Mouse (Mus musculus) embryonic facial prominence, embryonic 11.5 days (tissue): Measurements from ENCODE around the gene Ccdc62. TPM values are rescaled to one million over a fixed set of nuclear protein-coding genes. Genes with fewer than 3 reads are reported as not detected.

Experiments
- ATAC-seq: fragments of 200-750 bp; cut with Nextera tagmentation; replicated peaks from 2 replicates; pipeline ENCODE4 v1.8.0; 2017; ENCODE audit warnings: low read depth; ENCODE audit not compliant: insufficient number of reproducible peaks, low FRiP score, low TSS enrichment
- DNase-seq: peaks from one replicate; pipeline ENCODE4 v3.0.0-alpha.2; 2015; ENCODE audit warnings: low spot score
- H3K27ac ChIP-seq: fragments of 300-500 bp; sonication (generic); replicated peaks from 2 replicates; pipeline ENCODE4 v1.5.1; 2014; ENCODE audit warnings: mild to moderate bottlenecking, low read depth, low read length, control low read depth
- H3K27me3 ChIP-seq: fragments of 300-500 bp; sonication (generic); 2 replicates; pipeline ENCODE4 v1.6.1; 2014; ENCODE audit warnings: mild to moderate bottlenecking, low read length, moderate library complexity, mixed read lengths; ENCODE audit not compliant: control insufficient read depth, insufficient read depth
- H3K36me3 ChIP-seq: fragments of 300-500 bp; sonication (generic); replicated peaks from 2 replicates; pipeline ENCODE4 v1.6.1; 2014; ENCODE audit warnings: low read depth, mild to moderate bottlenecking, low read length, moderate library complexity, mixed read lengths; ENCODE audit not compliant: control insufficient read depth, insufficient read depth
- H3K4me1 ChIP-seq: fragments of 300-500 bp; sonication (generic); 2 replicates; pipeline ENCODE4 v1.6.1; 2014; ENCODE audit warnings: low read length, mixed read lengths; ENCODE audit not compliant: control insufficient read depth, insufficient read depth
- H3K4me2 ChIP-seq: fragments of 300-500 bp; sonication (generic); 2 replicates; pipeline ENCODE4 v1.6.1; 2014; ENCODE audit warnings: low read depth, mild to moderate bottlenecking, control low read depth, low read length, moderate library complexity
- H3K4me3 ChIP-seq: fragments of 300-500 bp; sonication (generic); 2 replicates; pipeline ENCODE4 v1.5.1; 2014; ENCODE audit warnings: low read depth, low read length, control low read depth
- H3K9ac ChIP-seq: fragments of 300-500 bp; sonication (generic); replicated peaks from 2 replicates; pipeline ENCODE4 v1.6.1; 2014; ENCODE audit warnings: mild to moderate bottlenecking, control low read depth, low read length
- H3K9me3 ChIP-seq: fragments of 300-500 bp; sonication (generic); replicated peaks from 2 replicates; pipeline ENCODE4 v1.6.1; 2016; ENCODE audit warnings: mild to moderate bottlenecking, low read length, inconsistent platforms, mixed read lengths; ENCODE audit not compliant: control insufficient read depth
- WGBS: fragments of 180-500 bp; shearing (Covaris S2); extraction: QIAGEN DNeasy Blood & Tissue Kit; methylation state at CpG from one replicate; pipeline ENCODE4 v1.1.7; 2014; 5-methylcytosine and 5-hydroxymethylcytosine counted together
- polyA plus RNA-seq: library from polyadenylated mRNA; unstranded; fragments of >200 nt; fragmentation: Nextera tagmentation; extraction: Ambion mirVana; gene quantifications from 2 replicates; pipeline ENCODE4 v1.2.1, GENCODE M21; 2014

The Ccdc62 gene
- 3.5 and 5.4 TPM in 2 replicates for polyA plus RNA-seq

GRCm38 (mm10) chr5:123930508-123930989 is at the start of gene Ccdc62:
Gene Ccdc62, plus strand, starts transcription at chr5:123930679.
- ATAC-seq (peak; percentile 92), DNase-seq (peak; percentile 98)
- Histone ChIP-seq H3K9me3 (no peaks in the 10 kb centered on the region), H3K27ac (peak within 1 kb of the TSS; percentile 31; the same call in 1 of the 2 replicates), H3K27me3 (no peaks in the 10 kb centered on the region), H3K4me3 (peak within 1 kb of the TSS; percentile 75), H3K4me1 (no peaks in the 10 kb centered on the region), H3K4me2 (peak within 1 kb of the TSS; percentile 67), H3K9ac (peak within 1 kb of the TSS; percentile 97), H3K36me3 (no peaks in the 10 kb centered on the region)
- under 1% methylated on average over 56 of the region's 56 CpGs for WGBS

GRCm38 (mm10) chr5:123880778-123881177 is 49.7 kb upstream of the Ccdc62 start:
- no peak for ATAC-seq
- H3K36me3 ChIP-seq = no peaks in the 10 kb centered on the region
- no peaks in the 10 kb centered on the region for H3K9me3 ChIP-seq
- H3K4me3 ChIP-seq = no peak overlapping the region
- H3K27ac ChIP-seq = no peak overlapping the region
- H3K4me2 ChIP-seq = no peak overlapping the region
- H3K9ac ChIP-seq = no peak overlapping the region
- 77% methylated on average over 14 of the region's 14 CpGs for WGBS
- no peak for DNase-seq
- no peaks in the 10 kb centered on the region for H3K27me3 ChIP-seq
- H3K4me1 ChIP-seq = peaks cover 3% of the 10 kb centered on the region

GRCm38 (mm10) chr5:123883891-123884290 is 46.6 kb upstream of the Ccdc62 start:
- Histone ChIP-seq H3K9ac (no peak overlapping the region), H3K27ac (no peak overlapping the region), H3K4me1 (peaks cover 3% of the 10 kb centered on the region), H3K36me3 (no peaks in the 10 kb centered on the region), H3K9me3 (no peaks in the 10 kb centered on the region), H3K4me2 (no peak overlapping the region), H3K27me3 (no peaks in the 10 kb centered on the region), H3K4me3 (no peak overlapping the region)
- WGBS = 75% methylated on average over 7 of the region's 7 CpGs
- no peak for ATAC-seq
- no peak for DNase-seq

GRCm38 (mm10) chr5:123884332-123884731 is 46.1 kb upstream of the Ccdc62 start:
- Histone ChIP-seq H3K36me3 (no peaks in the 10 kb centered on the region), H3K4me1 (peaks cover 3% of the 10 kb centered on the region), H3K4me2 (no peak overlapping the region), H3K9ac (no peak overlapping the region), H3K9me3 (no peaks in the 10 kb centered on the region), H3K27me3 (no peaks in the 10 kb centered on the region), H3K27ac (no peak overlapping the region), H3K4me3 (no peak overlapping the region)
- ATAC-seq (no peak), DNase-seq (no peak)
- WGBS = 87% methylated on average over 10 of the region's 10 CpGs

- H3K27me3 ChIP-seq = no peaks in the 10 kb centered on the region
- no peaks in the 10 kb centered on the region for H3K36me3 ChIP-seq
- H3K4me1 ChIP-seq = no peaks in the 10 kb centered on the region
- 71% methylated on average over 3 of the region's 3 CpGs for WGBS
- H3K4me2 ChIP-seq = no peak overlapping the region
- ATAC-seq (no peak), DNase-seq (no peak)
- no peak overlapping the region for H3K9ac ChIP-seq
- H3K9me3 ChIP-seq = no peaks in the 10 kb centered on the region
- no peak overlapping the region for H3K27ac ChIP-seq
- no peak overlapping the region for H3K4me3 ChIP-seq
Measured at GRCm38 (mm10) chr5:123886365-123886764, 44.1 kb upstream of the Ccdc62 start.

- WGBS = 74% methylated on average over 2 of the region's 2 CpGs
- DNase-seq (no peak), ATAC-seq (no peak)
- Histone ChIP-seq H3K9ac (no peak overlapping the region), H3K36me3 (no peaks in the 10 kb centered on the region), H3K27me3 (no peaks in the 10 kb centered on the region), H3K4me2 (no peak overlapping the region), H3K9me3 (no peaks in the 10 kb centered on the region), H3K27ac (no peak overlapping the region), H3K4me1 (no peaks in the 10 kb centered on the region), H3K4me3 (no peak overlapping the region)
Measured at GRCm38 (mm10) chr5:123890312-123890711, 40.2 kb upstream of the Ccdc62 start.

- no peaks in the 10 kb centered on the region for H3K27me3 ChIP-seq
- no peak overlapping the region for H3K9ac ChIP-seq
- no peak overlapping the region for H3K4me3 ChIP-seq
- no peak overlapping the region for H3K27ac ChIP-seq
- no peak for DNase-seq
- H3K36me3 ChIP-seq = no peaks in the 10 kb centered on the region
- no peak overlapping the region for H3K4me2 ChIP-seq
- no peak for ATAC-seq
- WGBS = 68% methylated on average over 5 of the region's 5 CpGs
- no peaks in the 10 kb centered on the region for H3K4me1 ChIP-seq
- no peaks in the 10 kb centered on the region for H3K9me3 ChIP-seq
Measured at GRCm38 (mm10) chr5:123890987-123891386, 39.5 kb upstream of the Ccdc62 start.

- ATAC-seq (no peak), DNase-seq (peak; percentile 48)
- H3K36me3 ChIP-seq = no peaks in the 10 kb centered on the region
- no peak overlapping the region for H3K4me2 ChIP-seq
- no peaks in the 10 kb centered on the region for H3K27me3 ChIP-seq
- no peak overlapping the region for H3K4me3 ChIP-seq
- no peak overlapping the region for H3K27ac ChIP-seq
- H3K9me3 ChIP-seq = no peaks in the 10 kb centered on the region
- no peak overlapping the region for H3K9ac ChIP-seq
- no peaks in the 10 kb centered on the region for H3K4me1 ChIP-seq
- WGBS = 48% methylated on average over 6 of the region's 6 CpGs
Measured at GRCm38 (mm10) chr5:123891669-123892068, 38.8 kb upstream of the Ccdc62 start.
